Mouse (Mus musculus) olfactory bulb, adult 2 months (tissue): ENCODE measurements around the gene Asxl1. TPM values are rescaled to one million over a fixed set of nuclear protein-coding genes. Genes with fewer than 3 reads are reported as not detected.

Experiments
- H3K27ac ChIP-seq: fragments of 200-500 bp; 2 replicates; pipeline ENCODE4 v1.5.1; 2012; ENCODE audit warnings: low read depth, low read length; ENCODE audit not compliant: insufficient read depth
- H3K4me1 ChIP-seq: fragments of 200-500 bp; 2 replicates; pipeline ENCODE4 v1.6.1; 2012; ENCODE audit warnings: low read length; ENCODE audit not compliant: control insufficient read depth, insufficient read depth
- H3K4me3 ChIP-seq: fragments of 200-500 bp; 2 replicates; pipeline ENCODE4 v1.5.1; 2012; ENCODE audit warnings: mild to moderate bottlenecking, low read depth, low read length, moderate library complexity; ENCODE audit not compliant: insufficient read depth
- CTCF ChIP-seq: fragments of 200-500 bp; IDR thresholded peaks from 2 replicates; pipeline ENCODE4 v1.5.1; 2012; ENCODE audit warnings: low read depth, mild to moderate bottlenecking, low read length, moderate library complexity; ENCODE audit not compliant: insufficient read depth
- POLR2A ChIP-seq: fragments of 200-500 bp; IDR thresholded peaks from 2 replicates; pipeline ENCODE4 v1.6.1; 2012; ENCODE audit warnings: mild to moderate bottlenecking, low read depth, low read length, moderate library complexity; ENCODE audit not compliant: insufficient read depth
- WGBS: fragments of 180-500 bp; shearing (Covaris S2); methylation state at CpG from one replicate; pipeline ENCODE4 v1.1.7; 2018; 5-methylcytosine and 5-hydroxymethylcytosine counted together
- polyA plus RNA-seq: library from polyadenylated mRNA; stranded (reverse); fragments of >200 nt; gene quantifications from 2 replicates; pipeline ENCODE4 v1.2.4, GENCODE M21; 2012; ENCODE audit warnings: low replicate concordance; ENCODE audit not compliant: missing spikeins, insufficient read depth, insufficient read length

Asxl1 gene
- polyA plus RNA-seq, 1 experiment = 329 TPM

DNA sequence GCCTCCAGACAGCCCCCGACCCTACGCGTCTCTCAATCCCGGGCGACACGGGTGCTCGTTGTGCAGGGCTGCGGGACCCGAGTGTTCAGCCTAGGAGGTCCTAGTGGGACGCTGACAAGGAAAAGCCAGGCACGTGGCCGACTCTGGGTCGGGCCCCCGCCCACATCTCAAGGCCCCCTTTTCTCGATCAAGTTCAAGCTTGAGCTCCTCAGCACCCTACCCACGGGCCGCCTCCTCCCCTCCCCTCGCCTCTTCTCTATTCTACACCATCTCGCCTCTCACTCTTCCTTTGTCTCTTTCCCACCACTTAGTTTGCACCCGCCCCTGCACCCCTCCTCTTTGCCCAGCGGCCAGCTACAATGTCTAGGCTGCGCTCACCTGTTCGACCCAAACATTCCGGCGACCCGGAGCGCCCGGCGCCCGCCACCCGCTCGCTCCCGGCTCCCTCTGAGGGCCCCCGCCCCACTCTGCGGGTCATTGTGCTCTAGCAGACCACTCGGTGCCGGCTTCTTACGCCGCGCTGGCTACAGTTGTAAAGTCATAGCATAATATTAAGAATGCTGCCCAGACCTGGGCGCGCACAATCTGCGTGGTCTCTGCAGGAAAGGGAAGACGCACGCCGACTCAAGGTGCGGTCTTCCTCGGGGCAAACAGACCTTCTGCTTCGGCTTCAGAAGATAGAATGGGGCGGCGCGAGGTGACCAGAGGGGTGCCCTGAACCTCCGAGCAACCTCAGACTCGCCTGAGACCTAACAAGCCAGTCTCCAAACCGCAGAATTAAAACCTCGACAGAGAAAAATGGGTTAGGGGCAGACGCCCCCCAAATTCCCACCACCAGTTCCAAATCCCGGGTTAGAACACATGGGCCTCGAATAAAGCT is 99.7 kb downstream of the Asxl1 start:
- under 1% methylated on average over 58 of the region's 59 CpGs for WGBS
- Histone ChIP-seq H3K27ac (no peak overlapping the region), H3K4me3 (peak overlapping the region; percentile 61), H3K4me1 (peaks cover 26% of the 10 kb centered on the region)
- no peak for TF ChIP-seq CTCF
- no peak for TF ChIP-seq POLR2A

DNA sequence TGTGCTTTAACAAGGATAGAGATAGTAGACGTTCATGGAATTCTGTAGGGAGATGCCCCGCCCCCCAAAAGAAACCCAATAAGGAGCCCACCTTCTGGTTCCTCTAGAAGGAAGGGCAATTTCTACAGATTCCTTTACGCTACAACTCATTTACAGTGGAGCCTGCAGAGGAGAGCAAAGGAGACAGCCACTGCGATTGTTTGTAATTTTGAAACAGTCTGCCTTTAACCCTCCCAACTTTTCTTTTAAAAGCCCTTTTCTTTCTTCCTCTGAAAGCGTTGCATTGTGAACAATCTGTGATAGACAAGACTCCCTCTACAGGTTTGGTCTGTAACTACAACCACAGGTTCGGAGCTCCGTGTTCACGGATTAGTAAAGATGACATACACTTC is 100.4 kb downstream of the Asxl1 start:
- Histone ChIP-seq H3K4me1 (peaks cover 26% of the 10 kb centered on the region), H3K4me3 (peak overlapping the region; percentile 61), H3K27ac (no peak overlapping the region)
- WGBS = 1% methylated on average over 8 of the region's 8 CpGs
- no peak for TF ChIP-seq CTCF
- no peak for TF ChIP-seq POLR2A

DNA sequence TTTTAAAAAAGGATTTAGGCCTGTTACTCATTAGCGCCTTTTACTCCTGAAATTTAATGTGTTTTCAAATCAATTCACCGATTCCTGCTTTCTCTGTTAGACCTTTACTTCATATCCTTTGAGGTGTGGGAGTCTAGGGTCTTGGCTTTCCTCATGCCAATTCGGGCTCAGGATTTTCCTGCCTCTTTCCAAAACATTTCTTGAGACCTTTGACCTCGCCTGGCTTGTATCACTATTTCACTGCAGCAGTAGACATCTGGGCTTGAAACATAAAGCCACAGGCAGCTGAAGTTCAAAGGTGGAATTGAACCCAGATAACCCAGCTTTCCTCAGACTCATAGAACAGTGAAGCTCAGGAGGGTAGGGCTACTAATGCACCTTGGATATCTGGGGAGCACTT is 100.8 kb downstream of the Asxl1 start:
- H3K4me3 ChIP-seq = no peak overlapping the region
- WGBS = 45% methylated on average over 4 of the region's 4 CpGs

DNA sequence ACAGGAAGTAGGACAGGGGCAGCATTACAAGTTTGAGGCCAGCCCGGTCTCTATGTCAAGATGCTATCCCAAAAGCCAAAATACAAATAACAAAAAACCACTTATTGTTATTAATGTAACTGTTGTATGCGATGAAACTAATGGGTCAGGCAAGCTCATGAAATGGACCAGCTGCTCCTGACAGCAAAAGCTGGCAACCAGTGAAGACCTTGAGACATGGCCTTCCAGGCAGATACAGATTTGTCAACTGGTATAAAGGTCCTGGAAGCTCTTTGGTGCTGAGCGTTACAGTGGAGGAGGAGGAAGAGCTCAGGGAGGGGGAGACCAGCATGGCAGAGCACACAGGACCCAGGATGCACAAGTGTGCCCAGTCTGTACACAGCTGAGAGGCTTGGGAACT is 102.1 kb downstream of the Asxl1 start:
- no peak for TF ChIP-seq POLR2A
- no peak for TF ChIP-seq CTCF
- peaks cover 19% of the 10 kb centered on the region for H3K4me1 ChIP-seq
- WGBS = 95% methylated on average over 3 of the region's 3 CpGs
- H3K27ac ChIP-seq = no peak overlapping the region
- H3K4me3 ChIP-seq = no peak overlapping the region

More for the DNA sequence above, 100.8 kb downstream of the Asxl1 start:
- Histone ChIP-seq H3K27ac (no peak overlapping the region), H3K4me1 (peaks cover 24% of the 10 kb centered on the region)
- TF ChIP-seq CTCF (no peak), POLR2A (no peak)

DNA sequence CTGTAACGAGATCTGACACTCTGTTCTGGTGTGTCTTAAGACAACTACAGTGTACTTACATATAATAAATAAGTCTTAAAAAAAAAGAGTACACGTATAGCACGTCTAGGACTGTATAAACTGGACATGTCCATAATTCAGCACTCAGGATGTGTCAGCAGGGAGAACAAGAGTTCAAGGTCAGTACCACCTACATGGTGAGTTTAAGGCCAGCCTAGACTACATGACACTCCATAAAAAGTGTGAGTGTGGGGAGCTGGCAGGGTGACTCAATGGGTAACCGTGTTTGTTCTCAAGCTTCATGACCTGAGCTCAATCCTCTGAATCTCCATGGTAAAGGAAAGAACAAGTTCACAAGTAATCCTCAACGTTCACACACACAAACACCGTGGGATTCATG is 102.9 kb downstream of the Asxl1 start:
- TF ChIP-seq CTCF (no peak), POLR2A (no peak)
- Histone ChIP-seq H3K4me1 (peaks cover 13% of the 10 kb centered on the region), H3K4me3 (no peak overlapping the region), H3K27ac (no peak overlapping the region)
- 88% methylated on average over 6 of the region's 6 CpGs for WGBS

Other genes starting within 250 kb of the Asxl1 start
- gene Hck, start 237.4 kb upstream of the Asxl1 start, polyA plus RNA-seq = not detected in 2 replicates
- gene Tm9sf4, start 184.5 kb upstream of the Asxl1 start, polyA plus RNA-seq = not detected in 2 replicates
- not detected in 2 replicates for gene Tspyl3, start 120.4 kb upstream of the Asxl1 start, polyA plus RNA-seq
- gene Plagl2, start 104.4 kb upstream of the Asxl1 start, polyA plus RNA-seq = not detected in 2 replicates
- gene Pofut1, start 104.3 kb upstream of the Asxl1 start, polyA plus RNA-seq = not detected in 2 replicates
- gene Kif3b, start 54.4 kb upstream of the Asxl1 start, polyA plus RNA-seq = not detected in 2 replicates
- not detected in 2 replicates for gene 4930404H24Rik, start 147.0 kb downstream of the Asxl1 start, polyA plus RNA-seq
- 194 TPM in 1 of 2 replicates, not detected in the other for gene Nol4l, start 184.1 kb downstream of the Asxl1 start, polyA plus RNA-seq